Mouse (Mus musculus): ENCODE results near the gene Pnpla7. TPM values are rescaled to one million over a fixed set of nuclear protein-coding genes. Genes with fewer than 3 reads are reported as not detected.

Pnpla7 gene
- polyA plus RNA-seq, 1 experiment from 2014 or later, result 5.2 TPM

DNA sequence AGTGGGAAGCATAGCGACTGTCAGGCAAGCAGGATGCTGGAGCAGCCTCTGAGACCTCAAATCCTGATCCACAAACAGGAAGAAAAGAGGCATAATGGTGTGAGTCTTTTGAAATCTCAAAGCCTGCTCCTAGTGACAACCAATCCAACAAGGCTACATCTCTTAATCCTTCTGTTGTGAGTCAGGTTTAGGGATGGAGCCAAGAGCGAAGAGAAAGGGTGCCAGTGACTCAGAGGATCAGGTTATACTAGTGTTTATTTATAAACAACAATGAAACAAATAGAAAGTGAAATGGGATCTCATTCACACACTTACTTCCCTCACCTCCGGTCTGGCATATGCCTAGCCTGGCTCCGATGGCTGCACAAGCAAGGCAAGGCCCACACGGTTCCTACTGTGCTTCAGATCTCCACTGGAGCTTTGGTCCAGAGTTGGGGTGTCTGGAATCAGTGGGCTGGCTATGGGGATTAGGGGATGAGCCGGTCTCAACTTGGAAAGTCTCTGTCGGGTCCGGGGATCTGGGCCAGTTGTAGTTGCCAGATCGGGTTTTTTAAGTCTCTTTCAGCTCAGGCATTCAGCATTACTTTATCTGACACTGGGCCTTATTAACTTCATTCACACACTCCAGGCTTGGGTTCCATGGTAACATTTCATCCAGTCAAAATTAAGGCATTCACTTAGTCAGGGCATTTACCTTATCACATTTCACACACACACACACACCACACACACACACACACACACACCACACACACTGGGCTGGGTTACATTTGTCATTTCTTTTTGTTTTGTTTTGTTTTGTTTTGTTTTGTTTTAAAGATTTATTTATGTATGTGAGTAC, 28.3 kb downstream of the Pnpla7 start:
- Histone ChIP-seq H3K4me1 (no peaks in the 10 kb centered on the region), H3K36me3 (no peaks in the 10 kb centered on the region), H3K9ac (no peak overlapping the region), H3K9me3 (no peaks in the 10 kb centered on the region), H3K4me3 (no peak overlapping the region), H3K4me2 (replicated peaks) (no peak overlapping the region), H3K27ac (no peak overlapping the region), H3K27me3 (replicated peaks) (no peaks in the 10 kb centered on the region)
- 84% methylated on average over 9 of the region's 9 CpGs for WGBS
- ATAC-seq (ENCODE audit: low FRiP score, low read depth), result no peak

DNA sequence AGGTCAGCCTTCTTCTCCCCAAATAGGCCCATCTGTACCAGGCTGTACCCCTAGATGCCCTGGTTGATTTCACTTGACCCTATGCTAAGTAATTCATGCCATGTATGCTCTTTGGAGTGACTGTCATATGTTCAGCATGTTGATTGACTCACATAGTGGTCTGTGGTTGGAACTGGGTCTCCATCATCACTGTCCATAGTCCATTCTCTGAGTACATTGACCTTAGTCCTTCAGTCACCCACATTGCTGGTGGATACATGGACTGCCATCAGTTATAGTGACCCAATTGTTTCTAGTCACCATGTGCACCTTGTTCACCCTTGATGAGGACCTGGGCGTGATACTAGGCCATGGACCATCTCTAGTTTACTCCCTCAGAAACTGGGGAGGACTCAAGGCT, 30.9 kb downstream of the Pnpla7 start:
- 93% methylated on average over 1 of the region's 1 CpGs for WGBS

DNA sequence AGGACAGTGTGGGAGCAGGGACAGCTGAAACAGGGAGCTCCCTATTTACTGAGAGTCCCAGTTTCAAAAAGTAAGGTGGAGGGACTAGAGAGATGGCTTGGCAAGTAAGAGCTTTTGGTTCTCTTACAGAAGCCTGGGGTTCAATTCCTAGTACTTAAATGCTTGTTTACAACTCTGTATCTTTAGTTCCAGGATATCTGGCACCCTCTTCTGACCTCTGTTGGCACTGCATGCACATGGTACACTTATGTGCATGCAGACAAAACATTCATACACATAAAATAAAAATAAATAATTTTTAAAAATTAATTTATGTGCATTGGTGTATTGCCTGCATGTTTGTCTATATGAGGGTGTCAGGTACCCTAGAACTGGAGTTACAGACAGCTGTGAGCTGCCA, 32.4 kb downstream of the Pnpla7 start:
- ATAC-seq (ENCODE audit: low FRiP score, low read depth), result no peak
- Histone ChIP-seq H3K9me3 (no peaks in the 10 kb centered on the region), H3K4me3 (no peak overlapping the region), H3K27me3 (replicated peaks) (no peaks in the 10 kb centered on the region), H3K9ac (no peak overlapping the region), H3K27ac (no peak overlapping the region), H3K4me1 (no peaks in the 10 kb centered on the region), H3K4me2 (replicated peaks) (no peak overlapping the region), H3K36me3 (no peaks in the 10 kb centered on the region)

More for the DNA sequence above, 30.9 kb downstream of the Pnpla7 start:
- H3K9ac ChIP-seq, result no peak overlapping the region
- H3K4me2 ChIP-seq (replicated peaks), result no peak overlapping the region
- H3K36me3 ChIP-seq, result no peaks in the 10 kb centered on the region
- ATAC-seq (ENCODE audit: low FRiP score, low read depth), result no peak
- H3K27me3 ChIP-seq (replicated peaks), result no peaks in the 10 kb centered on the region
- no peaks in the 10 kb centered on the region for H3K9me3 ChIP-seq
- no peak overlapping the region for H3K4me3 ChIP-seq
- H3K4me1 ChIP-seq, result no peaks in the 10 kb centered on the region
- H3K27ac ChIP-seq, result no peak overlapping the region

DNA sequence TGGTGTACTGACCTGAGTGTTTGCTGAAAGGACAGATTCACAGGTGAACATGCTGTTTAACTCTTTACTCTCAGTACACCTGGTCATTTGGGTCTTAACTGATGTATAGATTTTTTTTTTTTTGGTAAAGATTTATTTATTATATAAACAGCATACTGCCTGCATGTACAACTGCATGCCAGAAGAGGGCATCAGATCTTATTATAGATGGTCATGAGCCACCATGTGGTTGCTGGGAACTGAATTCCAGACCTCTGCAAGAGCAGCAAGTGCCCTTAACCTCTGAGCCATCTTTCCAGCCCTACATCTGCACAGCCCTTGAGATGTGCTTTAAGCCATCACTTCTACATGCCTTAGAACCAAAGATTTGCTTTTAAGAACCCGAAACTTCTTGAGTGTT, 46.8 kb downstream of the Pnpla7 start:
- no peak for ATAC-seq (ENCODE audit: low FRiP score, low read depth)
- no peaks in the 10 kb centered on the region for H3K9me3 ChIP-seq
- no peaks in the 10 kb centered on the region for H3K27me3 ChIP-seq (replicated peaks)
- H3K9ac ChIP-seq, result no peak overlapping the region
- H3K27ac ChIP-seq, result no peak overlapping the region
- 92% methylated on average over 1 of the region's 1 CpGs for WGBS
- H3K4me2 ChIP-seq (replicated peaks), result no peak overlapping the region
- H3K36me3 ChIP-seq, result no peaks in the 10 kb centered on the region
- peaks cover 5% of the 10 kb centered on the region; the same call in 1 of the 2 replicates for H3K4me1 ChIP-seq
- H3K4me3 ChIP-seq, result no peak overlapping the region

DNA sequence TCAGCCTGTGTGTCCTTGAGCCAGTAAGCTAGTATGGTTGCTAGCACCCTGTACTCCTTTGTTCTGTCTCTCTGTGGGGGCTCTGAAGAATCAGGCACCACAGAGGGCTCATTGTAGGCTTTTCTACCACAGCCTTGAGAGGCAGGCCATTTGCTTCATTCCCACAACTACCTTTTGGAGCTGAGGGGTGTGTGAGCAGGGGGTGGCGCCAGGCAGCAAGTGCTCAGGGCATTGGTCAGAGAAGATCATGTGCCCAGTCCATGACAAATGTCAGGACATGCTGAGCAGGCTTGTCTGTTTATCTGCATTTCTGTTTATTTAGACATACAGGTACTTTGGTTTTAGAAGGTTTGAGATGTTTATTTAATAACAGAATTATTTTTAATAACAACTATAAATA, 49.3 kb downstream of the Pnpla7 start:
- no peak for ATAC-seq (ENCODE audit: low FRiP score, low read depth)
- Histone ChIP-seq H3K4me2 (replicated peaks) (no peak overlapping the region), H3K27ac (no peak overlapping the region), H3K36me3 (no peaks in the 10 kb centered on the region), H3K9ac (no peak overlapping the region), H3K9me3 (no peaks in the 10 kb centered on the region), H3K27me3 (replicated peaks) (no peaks in the 10 kb centered on the region), H3K4me1 (no peaks in the 10 kb centered on the region), H3K4me3 (no peak overlapping the region)
- 77% methylated on average over 1 of the region's 1 CpGs for WGBS

DNA sequence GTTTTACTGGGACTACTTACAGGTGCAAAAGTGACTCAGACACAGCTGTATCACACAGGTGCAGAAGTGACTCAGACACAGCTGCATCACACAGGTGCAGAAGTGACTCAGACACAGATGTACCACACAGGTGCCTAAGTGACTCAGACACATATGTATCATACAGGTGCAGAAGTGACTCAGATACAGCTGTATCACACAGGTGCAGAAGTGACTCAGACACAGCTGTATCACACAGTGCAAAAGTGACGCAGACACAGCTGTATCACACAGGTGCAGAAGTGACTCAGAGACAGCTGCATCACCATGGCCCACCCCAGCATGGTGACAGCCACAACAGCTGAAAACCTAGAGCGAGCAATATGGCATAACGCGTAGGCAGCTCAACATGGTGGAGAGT, 59.2 kb downstream of the Pnpla7 start:
- H3K27ac ChIP-seq, result no peak overlapping the region
- no peak overlapping the region for H3K4me3 ChIP-seq
- no peak overlapping the region for H3K9ac ChIP-seq
- no peaks in the 10 kb centered on the region for H3K4me1 ChIP-seq
- H3K36me3 ChIP-seq, result no peaks in the 10 kb centered on the region
- H3K9me3 ChIP-seq, result no peaks in the 10 kb centered on the region
- H3K27me3 ChIP-seq (replicated peaks), result no peaks in the 10 kb centered on the region
- H3K4me2 ChIP-seq (replicated peaks), result no peak overlapping the region
- WGBS, result 97% methylated on average over 4 of the region's 4 CpGs
- no peak for ATAC-seq (ENCODE audit: low FRiP score, low read depth)

DNA sequence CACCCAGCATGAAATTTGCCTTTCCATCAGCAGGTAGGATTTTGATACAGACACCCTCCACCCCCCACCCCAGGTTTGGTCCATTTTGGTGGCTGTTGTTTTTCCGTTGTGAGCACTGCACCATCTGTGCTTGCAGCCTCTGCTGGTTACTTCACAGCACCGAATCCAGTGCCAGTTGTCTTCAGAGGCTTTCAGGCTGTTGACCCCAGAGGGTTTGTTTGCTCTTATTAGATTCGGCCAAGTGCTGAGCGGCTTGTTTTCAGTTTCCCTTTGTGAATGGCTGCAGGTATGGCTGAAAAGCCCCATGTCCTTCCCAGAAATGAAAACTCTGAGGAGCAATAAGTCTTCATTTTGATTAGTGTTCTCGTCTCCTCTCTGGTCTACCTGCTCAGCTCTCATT, 64.3 kb downstream of the Pnpla7 start:
- 90% methylated on average over 5 of the region's 5 CpGs for WGBS
- ATAC-seq (ENCODE audit: low FRiP score, low read depth), result no peak
- no peak overlapping the region for H3K27ac ChIP-seq

DNA sequence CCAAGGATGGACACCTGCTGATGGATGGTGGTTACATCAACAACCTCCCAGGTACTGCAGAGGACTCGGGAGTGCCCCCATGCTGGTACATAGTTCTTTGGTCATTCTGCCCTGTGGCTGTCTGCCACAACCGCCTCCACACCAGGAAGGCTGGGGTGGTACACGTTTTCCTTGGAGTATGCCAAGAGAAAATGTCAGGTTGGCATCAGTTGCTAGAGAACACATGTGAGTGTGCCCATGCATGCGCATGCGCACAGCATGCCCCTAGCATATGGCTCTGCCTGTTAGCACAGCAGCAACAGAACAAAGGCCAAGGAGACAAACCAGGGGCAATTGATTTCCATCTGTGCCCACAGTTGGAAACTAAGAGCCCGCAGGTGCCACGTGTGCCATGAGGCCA, 75.1 kb downstream of the Pnpla7 start:
- no peak for ATAC-seq (ENCODE audit: low FRiP score, low read depth)
- H3K4me2 ChIP-seq (replicated peaks), result no peak overlapping the region
- no peak overlapping the region for H3K9ac ChIP-seq
- no peaks in the 10 kb centered on the region for H3K27me3 ChIP-seq (replicated peaks)
- H3K27ac ChIP-seq, result no peak overlapping the region
- H3K9me3 ChIP-seq, result no peaks in the 10 kb centered on the region
- H3K4me3 ChIP-seq, result no peak overlapping the region
- 90% methylated on average over 7 of the region's 7 CpGs for WGBS
- peaks cover 14% of the 10 kb centered on the region for H3K4me1 ChIP-seq
- H3K36me3 ChIP-seq, result peaks cover 3% of the 10 kb centered on the region; the same call in 1 of the 2 replicates

More for the DNA sequence above, 64.3 kb downstream of the Pnpla7 start:
- H3K4me1 ChIP-seq, result no peaks in the 10 kb centered on the region
- no peak overlapping the region for H3K4me2 ChIP-seq (replicated peaks)
- no peak overlapping the region for H3K9ac ChIP-seq
- no peaks in the 10 kb centered on the region for H3K9me3 ChIP-seq
- H3K36me3 ChIP-seq, result no peaks in the 10 kb centered on the region
- H3K27me3 ChIP-seq (replicated peaks), result no peaks in the 10 kb centered on the region
- H3K4me3 ChIP-seq, result no peak overlapping the region

DNA sequence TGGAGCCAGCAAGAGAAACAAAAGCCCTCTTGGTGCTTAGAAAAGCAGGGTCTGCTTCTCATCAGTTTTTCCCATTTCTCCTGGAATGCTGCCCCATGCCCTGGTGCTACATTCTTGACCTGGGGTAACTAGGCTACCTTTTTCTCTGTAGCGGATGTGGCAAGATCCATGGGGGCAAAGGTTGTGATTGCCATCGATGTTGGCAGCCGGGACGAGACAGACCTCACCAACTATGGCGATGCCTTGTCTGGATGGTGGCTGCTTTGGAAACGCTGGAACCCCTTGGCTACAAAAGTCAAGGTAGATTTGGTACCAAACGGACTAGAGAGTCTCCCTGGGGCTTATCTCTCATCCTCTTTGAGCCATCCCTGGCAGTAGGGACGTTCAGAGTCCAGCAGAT, 75.6 kb downstream of the Pnpla7 start:
- H3K4me2 ChIP-seq (replicated peaks), result no peak overlapping the region
- H3K36me3 ChIP-seq, result peaks cover 3% of the 10 kb centered on the region; the same call in 1 of the 2 replicates
- H3K27ac ChIP-seq, result no peak overlapping the region
- 89% methylated on average over 8 of the region's 8 CpGs for WGBS
- no peak for ATAC-seq (ENCODE audit: low FRiP score, low read depth)
- no peaks in the 10 kb centered on the region for H3K9me3 ChIP-seq
- H3K27me3 ChIP-seq (replicated peaks), result no peaks in the 10 kb centered on the region
- H3K4me3 ChIP-seq, result no peak overlapping the region
- H3K9ac ChIP-seq, result no peak overlapping the region
- H3K4me1 ChIP-seq, result peaks cover 14% of the 10 kb centered on the region

DNA sequence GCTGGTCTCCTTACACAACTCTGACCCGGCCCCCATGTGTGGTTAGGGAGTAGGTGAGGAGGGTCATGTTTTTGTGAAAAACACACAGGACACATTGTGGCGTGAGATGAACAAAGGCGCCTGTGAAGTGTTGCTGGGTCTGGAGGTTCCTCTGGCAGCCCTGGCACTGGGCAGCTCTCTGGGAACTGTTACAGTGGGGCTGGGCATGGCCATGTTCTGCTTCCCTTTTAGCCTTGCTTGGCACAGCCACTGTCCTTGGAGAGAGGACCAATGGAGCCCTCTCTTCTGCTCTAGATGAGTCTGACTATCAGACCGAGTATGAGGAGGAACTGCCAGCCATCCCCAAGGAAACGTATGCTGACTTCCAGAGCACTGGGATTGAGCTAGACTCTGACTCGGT, 77.3 kb downstream of the Pnpla7 start:
- H3K9ac ChIP-seq, result no peak overlapping the region
- no peak for ATAC-seq (ENCODE audit: low FRiP score, low read depth)
- H3K27me3 ChIP-seq (replicated peaks), result no peaks in the 10 kb centered on the region
- no peak overlapping the region for H3K4me2 ChIP-seq (replicated peaks)
- 91% methylated on average over 6 of the region's 6 CpGs for WGBS
- no peak overlapping the region for H3K27ac ChIP-seq
- H3K4me3 ChIP-seq, result no peak overlapping the region
- peaks cover 14% of the 10 kb centered on the region for H3K4me1 ChIP-seq
- H3K9me3 ChIP-seq, result no peaks in the 10 kb centered on the region
- peaks cover 15% of the 10 kb centered on the region for H3K36me3 ChIP-seq

DNA sequence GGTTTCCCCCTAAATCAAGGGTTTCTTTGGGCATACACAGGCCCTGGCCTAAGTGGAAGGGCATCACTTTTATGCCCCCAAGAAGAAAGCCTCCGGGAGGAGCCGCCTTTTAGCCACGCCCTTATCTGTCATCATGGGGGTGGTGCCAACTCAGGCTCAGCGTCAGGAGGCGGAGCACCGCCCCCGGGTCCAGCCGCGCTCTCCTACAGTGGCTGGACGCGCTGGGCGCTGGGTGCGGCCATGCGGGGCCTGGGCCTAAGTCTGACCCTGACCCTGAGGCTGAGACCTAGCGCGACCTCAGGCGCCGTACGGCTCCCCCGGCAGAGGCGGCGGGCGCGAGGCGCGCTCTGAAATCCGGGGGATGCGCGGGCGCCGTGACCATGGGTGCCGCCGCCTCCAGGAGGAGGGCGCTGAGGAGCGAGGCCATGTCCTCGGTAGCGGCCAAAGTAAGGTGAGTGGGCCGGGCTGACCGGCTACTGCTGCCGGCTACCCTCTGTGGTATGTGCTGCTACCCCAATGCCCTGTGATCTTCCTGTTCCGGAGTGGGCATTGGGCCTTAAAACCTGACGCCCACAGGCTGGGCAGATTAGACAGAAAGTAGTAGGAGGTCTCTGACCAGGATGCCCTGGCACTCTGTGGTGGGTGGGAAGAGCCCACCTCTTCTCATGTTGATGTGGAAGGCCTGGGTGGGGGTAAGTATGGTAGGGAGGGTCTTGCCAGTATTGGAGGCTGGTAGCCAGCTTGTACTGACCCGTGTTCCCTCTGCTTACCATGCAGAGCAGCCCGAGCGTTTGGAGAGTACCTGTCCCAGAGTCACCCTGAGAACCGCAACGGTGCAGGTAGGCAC, 78.6 kb downstream of the Pnpla7 start, which contains the start of gene Nsmf:
Nsmf (plus strand) TSS at position 135 of the 847 bp plus-strand sequence.
- peak within 1 kb of the TSS; percentile 80 for H3K9ac ChIP-seq
- no peak within 1 kb of the TSS for H3K27ac ChIP-seq
- ATAC-seq (ENCODE audit: low FRiP score, low read depth), result peak; percentile 93
- H3K27me3 ChIP-seq (replicated peaks), result no peaks in the 10 kb centered on the region
- H3K4me2 ChIP-seq (replicated peaks), result peak within 1 kb of the TSS; percentile 92
- 5% methylated on average over 47 of the region's 47 CpGs for WGBS
- H3K36me3 ChIP-seq, result peaks cover 25% of the 10 kb centered on the region
- peak within 1 kb of the TSS; percentile 88 for H3K4me3 ChIP-seq
- H3K9me3 ChIP-seq, result no peaks in the 10 kb centered on the region
- H3K4me1 ChIP-seq, result peaks cover 14% of the 10 kb centered on the region

DNA sequence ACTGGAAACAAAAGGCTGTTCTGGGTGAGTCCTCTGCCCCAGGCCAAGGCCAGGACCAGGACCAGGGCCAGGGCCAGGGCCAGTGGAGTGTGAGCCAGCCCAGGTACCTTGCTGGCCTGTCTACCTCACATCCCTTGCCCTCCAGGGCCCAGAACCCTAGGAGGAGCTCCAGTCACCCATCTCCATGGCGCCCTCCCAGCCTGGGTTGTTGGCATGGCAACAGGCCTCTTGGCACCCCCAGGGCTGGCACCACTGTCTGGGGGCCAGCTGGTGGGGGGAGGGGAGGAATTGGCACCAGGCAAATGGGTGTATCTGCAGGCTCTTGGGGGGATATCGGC, 79.2 kb downstream of the Pnpla7 start:
- H3K27ac ChIP-seq, result no peak overlapping the region
- H3K4me1 ChIP-seq, result peaks cover 14% of the 10 kb centered on the region
- H3K9ac ChIP-seq, result peak overlapping the region; percentile 80
- peak overlapping the region; percentile 88 for H3K4me3 ChIP-seq
- H3K9me3 ChIP-seq, result no peaks in the 10 kb centered on the region
- peaks cover 31% of the 10 kb centered on the region for H3K36me3 ChIP-seq
- peak overlapping the region; percentile 92 for H3K4me2 ChIP-seq (replicated peaks)
- peak; percentile 29 for ATAC-seq (ENCODE audit: low FRiP score, low read depth)
- WGBS, result 59% methylated on average over 2 of the region's 2 CpGs
- no peaks in the 10 kb centered on the region for H3K27me3 ChIP-seq (replicated peaks)

All from neural tube, embryonic 12.5 days (tissue).